Mouse (Mus musculus): ENCODE measurements at regions not wholly inside any gene's neighbourhood (a gene's known extent, or its start where the extent isn't known, plus 50 kb on each side); places are given as distances from the start of the nearest gene placed in this dataset.
A peak's percentile ranks its signal among the peaks of the same experiment; 100 is the strongest.

DNA sequence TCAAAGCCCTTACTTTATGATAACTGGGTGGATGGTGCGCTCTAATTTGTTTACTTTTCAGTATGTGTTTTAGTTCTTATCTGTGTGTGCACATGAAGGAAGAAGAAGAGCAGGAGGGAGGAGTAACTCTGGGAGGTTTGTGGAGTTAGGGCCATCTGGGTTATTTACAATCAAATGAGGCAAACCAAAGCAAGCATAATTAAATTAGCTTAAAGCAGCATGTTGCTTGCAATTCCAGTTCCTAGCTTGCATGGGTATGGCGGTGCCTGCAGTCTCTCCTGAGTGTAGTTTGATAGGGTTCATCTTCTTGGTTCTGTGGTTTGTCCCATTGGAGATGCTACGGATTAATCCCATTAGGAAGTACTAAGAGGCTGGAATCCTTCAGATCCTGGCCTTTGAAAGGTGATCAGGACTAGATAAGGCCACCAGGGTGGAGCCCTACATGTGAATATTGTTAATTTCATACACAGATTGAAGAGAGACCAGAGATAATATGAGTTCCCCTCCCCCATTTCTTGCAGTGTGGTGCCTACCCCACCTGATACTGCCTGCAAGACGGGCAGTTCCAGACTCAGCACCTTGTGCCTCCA, 123.5 kb downstream of the Far1 start:
- Histone ChIP-seq H3K4me3 (ENCODE audit: insufficient read depth in 1 of 2, low read depth in 1 of 2, low read length in 2 of 2, poor library complexity in 1 of 2, severe bottlenecking in 1 of 2) (no peak overlapping the region), H3K4me1 (ENCODE audit: control insufficient read depth in 2 of 2, insufficient read depth in 2 of 2, low read length in 2 of 2, poor library complexity in 1 of 2) (no peaks in the 10 kb centered on the region), H3K9ac (ENCODE audit: insufficient read depth, low read depth, low read length, poor library complexity, severe bottlenecking) (no peak overlapping the region), H3K9me3 (ENCODE audit: control insufficient read depth, insufficient read depth, low read depth, low read length) (no peaks in the 10 kb centered on the region), H3K27ac (ENCODE audit: insufficient read depth, low read depth, low read length, poor library complexity, severe bottlenecking) (no peak overlapping the region), H3K36me3 (ENCODE audit: control insufficient read depth, insufficient read depth, low read length, poor library complexity, severe bottlenecking) (no peaks in the 10 kb centered on the region)
- TF ChIP-seq HCFC1 (IDR thresholded peaks at IDR 0.05; ENCODE audit: borderline replicate concordance, insufficient read depth, low read length), result no peak
- in situ Hi-C loops (cut with MboI; ENCODE audit: low sequenced_read_pairs in 2 of 2, unreplicated experiment in 2 of 2), result no loop called here
- no peak for DNase-seq (ENCODE audit: low read depth, low spot score)

DNA sequence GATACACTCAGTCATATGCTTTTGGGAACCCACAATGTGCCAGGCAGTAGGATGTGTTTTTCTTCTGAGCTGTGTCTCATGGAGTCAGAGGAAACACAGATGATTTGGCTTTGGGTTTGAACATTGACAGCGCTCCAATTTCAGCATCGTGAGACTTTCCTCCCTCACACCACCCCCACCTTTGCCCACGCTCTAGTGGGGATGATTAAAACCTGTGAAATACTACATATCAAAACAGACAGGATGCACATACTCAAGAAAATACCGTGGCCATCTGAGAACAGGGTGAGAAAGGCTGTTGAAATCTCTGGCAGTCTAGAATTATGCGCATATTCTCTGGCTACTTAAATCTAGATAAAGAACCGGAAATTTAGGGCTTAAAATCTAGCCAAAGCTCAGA, 124.5 kb downstream of the Far1 start:
- Histone ChIP-seq H3K9ac (ENCODE audit: insufficient read depth, low read depth, low read length, poor library complexity, severe bottlenecking) (no peak overlapping the region), H3K4me1 (ENCODE audit: control insufficient read depth in 2 of 2, insufficient read depth in 2 of 2, low read length in 2 of 2, poor library complexity in 1 of 2) (no peaks in the 10 kb centered on the region), H3K9me3 (ENCODE audit: control insufficient read depth, insufficient read depth, low read depth, low read length) (no peaks in the 10 kb centered on the region), H3K4me3 (ENCODE audit: insufficient read depth in 1 of 2, low read depth in 1 of 2, low read length in 2 of 2, poor library complexity in 1 of 2, severe bottlenecking in 1 of 2) (no peak overlapping the region), H3K36me3 (ENCODE audit: control insufficient read depth, insufficient read depth, low read length, poor library complexity, severe bottlenecking) (no peaks in the 10 kb centered on the region), H3K27ac (ENCODE audit: insufficient read depth, low read depth, low read length, poor library complexity, severe bottlenecking) (no peak overlapping the region)
- in situ Hi-C loops (cut with MboI; ENCODE audit: low sequenced_read_pairs in 2 of 2, unreplicated experiment in 2 of 2), result no loop called here
- no peak for TF ChIP-seq ZC3H11A (IDR thresholded peaks at IDR 0.05; ENCODE audit: borderline replicate concordance, low read depth, low read length)
- no peak for TF ChIP-seq CHD2 (IDR thresholded peaks at IDR 0.05; ENCODE audit: low read depth, low read length)
- no peak for TF ChIP-seq ZNF384 (IDR thresholded peaks at IDR 0.05; ENCODE audit: low read depth, low read length)
- no peak for TF ChIP-seq MAFK (IDR thresholded peaks at IDR 0.05; ENCODE audit: insufficient read depth, low read depth, low read length)
- no peak for TF ChIP-seq HCFC1 (IDR thresholded peaks at IDR 0.05; ENCODE audit: borderline replicate concordance, insufficient read depth, low read length)
- DNase-seq (ENCODE audit: low read depth, low spot score), result no peak

DNA sequence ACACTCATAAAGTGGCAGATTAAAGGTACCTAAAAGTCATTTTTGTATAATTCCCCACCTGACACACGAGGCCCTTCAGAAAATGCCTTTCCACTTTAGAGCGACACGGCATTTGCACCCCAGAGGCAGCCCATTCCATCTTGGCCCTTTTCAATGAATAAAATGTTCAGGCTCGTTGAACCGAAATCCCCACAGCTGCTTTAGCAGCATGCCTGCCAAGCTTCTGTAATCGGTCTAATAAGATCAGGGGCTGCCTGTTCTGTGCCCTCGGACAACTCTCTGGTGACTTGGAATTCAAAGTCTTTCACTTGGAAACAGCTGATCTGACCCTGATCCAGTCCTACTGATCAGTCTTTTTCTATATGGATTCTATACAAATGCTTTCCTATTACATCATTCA, 123.3 kb upstream of the Spon1 start:
- TF ChIP-seq ZNF384 (IDR thresholded peaks at IDR 0.05; ENCODE audit: low read depth, low read length) (no peak), CHD2 (IDR thresholded peaks at IDR 0.05; ENCODE audit: low read depth, low read length) (no peak), MAFK (IDR thresholded peaks at IDR 0.05; ENCODE audit: insufficient read depth, low read depth, low read length) (no peak), ZC3H11A (IDR thresholded peaks at IDR 0.05; ENCODE audit: borderline replicate concordance, low read depth, low read length) (no peak), HCFC1 (IDR thresholded peaks at IDR 0.05; ENCODE audit: borderline replicate concordance, insufficient read depth, low read length) (no peak)
- H3K4me1 ChIP-seq (ENCODE audit: control insufficient read depth in 2 of 2, insufficient read depth in 2 of 2, low read length in 2 of 2, poor library complexity in 1 of 2), result no peaks in the 10 kb centered on the region
- no peak for DNase-seq (ENCODE audit: low read depth, low spot score)
- H3K27ac ChIP-seq (ENCODE audit: insufficient read depth, low read depth, low read length, poor library complexity, severe bottlenecking), result no peak overlapping the region
- no peaks in the 10 kb centered on the region for H3K9me3 ChIP-seq (ENCODE audit: control insufficient read depth, insufficient read depth, low read depth, low read length)
- H3K9ac ChIP-seq (ENCODE audit: insufficient read depth, low read depth, low read length, poor library complexity, severe bottlenecking), result no peak overlapping the region
- no peak overlapping the region for H3K4me3 ChIP-seq (ENCODE audit: insufficient read depth in 1 of 2, low read depth in 1 of 2, low read length in 2 of 2, poor library complexity in 1 of 2, severe bottlenecking in 1 of 2)
- H3K36me3 ChIP-seq (ENCODE audit: control insufficient read depth, insufficient read depth, low read length, poor library complexity, severe bottlenecking), result no peaks in the 10 kb centered on the region
- in situ Hi-C loops (cut with MboI; ENCODE audit: low sequenced_read_pairs in 2 of 2, unreplicated experiment in 2 of 2), result no loop called here

DNA sequence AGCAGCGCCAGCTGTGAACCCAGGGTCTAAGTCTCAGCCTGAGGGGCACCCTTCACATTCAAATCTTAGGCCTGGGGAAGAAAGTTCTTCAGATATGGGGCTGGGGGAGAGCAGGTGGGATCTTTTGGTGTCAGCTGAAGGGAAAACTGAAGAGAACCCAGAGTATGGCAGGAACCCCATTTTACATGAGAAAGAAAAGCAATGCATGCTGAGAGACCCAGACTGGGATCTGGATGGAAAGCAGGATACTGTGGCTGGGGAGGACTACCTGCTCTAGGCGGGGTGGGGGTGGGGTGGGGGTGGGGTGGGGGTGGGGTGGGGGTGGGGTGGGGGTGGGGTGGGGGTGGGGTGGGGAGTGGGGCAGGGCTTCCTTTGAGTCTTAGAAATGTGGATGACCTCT, 115.2 kb upstream of the Spon1 start:
- no peak overlapping the region for H3K9ac ChIP-seq (ENCODE audit: insufficient read depth, low read depth, low read length, poor library complexity, severe bottlenecking)
- in situ Hi-C loops (cut with MboI; ENCODE audit: low sequenced_read_pairs in 2 of 2, unreplicated experiment in 2 of 2), result no loop called here
- H3K4me3 ChIP-seq (ENCODE audit: insufficient read depth in 1 of 2, low read depth in 1 of 2, low read length in 2 of 2, poor library complexity in 1 of 2, severe bottlenecking in 1 of 2), result no peak overlapping the region
- H3K4me1 ChIP-seq (ENCODE audit: control insufficient read depth in 2 of 2, insufficient read depth in 2 of 2, low read length in 2 of 2, poor library complexity in 1 of 2), result peaks cover 7 to 22% of the 10 kb centered on the region in 2 experiments; a peak in 3 of 4 replicates
- TF ChIP-seq HCFC1 (IDR thresholded peaks at IDR 0.05; ENCODE audit: borderline replicate concordance, insufficient read depth, low read length) (no peak), MAFK (IDR thresholded peaks at IDR 0.05; ENCODE audit: insufficient read depth, low read depth, low read length) (no peak), CHD2 (IDR thresholded peaks at IDR 0.05; ENCODE audit: low read depth, low read length) (no peak), ZC3H11A (IDR thresholded peaks at IDR 0.05; ENCODE audit: borderline replicate concordance, low read depth, low read length) (no peak), ZNF384 (IDR thresholded peaks at IDR 0.05; ENCODE audit: low read depth, low read length) (no peak)
- no peaks in the 10 kb centered on the region for H3K36me3 ChIP-seq (ENCODE audit: control insufficient read depth, insufficient read depth, low read length, poor library complexity, severe bottlenecking)
- H3K9me3 ChIP-seq (ENCODE audit: control insufficient read depth, insufficient read depth, low read depth, low read length), result no peaks in the 10 kb centered on the region
- H3K27ac ChIP-seq (ENCODE audit: insufficient read depth, low read depth, low read length, poor library complexity, severe bottlenecking), result no peak overlapping the region; the same call in 1 of the 2 replicates
- peak; percentile 26 for DNase-seq (ENCODE audit: low read depth, low spot score)

DNA sequence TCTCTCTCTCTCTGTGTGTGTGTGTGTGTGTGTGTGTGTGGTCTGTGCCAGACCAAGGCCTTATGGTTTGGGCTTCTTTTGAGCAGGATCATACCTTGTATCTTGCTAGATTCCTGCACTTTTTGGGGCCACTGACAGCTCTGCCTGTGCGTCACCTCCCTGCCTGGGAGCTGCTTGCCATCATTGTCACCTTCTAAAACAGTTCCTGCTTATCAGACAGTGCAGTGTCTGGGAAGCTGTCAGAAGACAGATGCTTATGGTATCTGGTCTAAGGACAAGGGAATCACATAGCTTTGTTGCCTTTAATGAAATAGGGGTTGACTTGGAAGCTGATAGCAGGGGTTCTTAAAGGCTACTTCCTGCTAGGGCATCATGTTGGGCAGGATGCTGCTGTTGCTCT, 114.1 kb upstream of the Spon1 start:
- no peak overlapping the region for H3K4me3 ChIP-seq (ENCODE audit: insufficient read depth in 1 of 2, low read depth in 1 of 2, low read length in 2 of 2, poor library complexity in 1 of 2, severe bottlenecking in 1 of 2)
- TF ChIP-seq ZC3H11A (IDR thresholded peaks at IDR 0.05; ENCODE audit: borderline replicate concordance, low read depth, low read length) (no peak), ZNF384 (IDR thresholded peaks at IDR 0.05; ENCODE audit: low read depth, low read length) (no peak), HCFC1 (IDR thresholded peaks at IDR 0.05; ENCODE audit: borderline replicate concordance, insufficient read depth, low read length) (no peak), CHD2 (IDR thresholded peaks at IDR 0.05; ENCODE audit: low read depth, low read length) (no peak), MAFK (IDR thresholded peaks at IDR 0.05; ENCODE audit: insufficient read depth, low read depth, low read length) (no peak)
- no peak for DNase-seq (ENCODE audit: low read depth, low spot score)
- H3K9me3 ChIP-seq (ENCODE audit: control insufficient read depth, insufficient read depth, low read depth, low read length), result no peaks in the 10 kb centered on the region
- H3K36me3 ChIP-seq (ENCODE audit: control insufficient read depth, insufficient read depth, low read length, poor library complexity, severe bottlenecking), result no peaks in the 10 kb centered on the region
- in situ Hi-C loops (cut with MboI; ENCODE audit: low sequenced_read_pairs in 2 of 2, unreplicated experiment in 2 of 2), result no loop called here
- peaks cover 7 to 22% of the 10 kb centered on the region in 2 experiments; a peak in 3 of 4 replicates for H3K4me1 ChIP-seq (ENCODE audit: control insufficient read depth in 2 of 2, insufficient read depth in 2 of 2, low read length in 2 of 2, poor library complexity in 1 of 2)
- no peak overlapping the region for H3K9ac ChIP-seq (ENCODE audit: insufficient read depth, low read depth, low read length, poor library complexity, severe bottlenecking)
- no peak overlapping the region for H3K27ac ChIP-seq (ENCODE audit: insufficient read depth, low read depth, low read length, poor library complexity, severe bottlenecking)

Measured in ES-E14 (cell line).